Mouse (Mus musculus) fat pad, adult 2 months (tissue): Measurements from ENCODE around the gene Ankra2.
A peak's percentile ranks its signal among the peaks of the same experiment; 100 is the strongest.

ENCODE experiments used
- DNase-seq: peaks from one replicate; pipeline ENCODE4 v3.0.0-alpha.2; 2011; ENCODE audit warnings: low read depth, low spot score; ENCODE audit errors: extremely low read depth

The Ankra2 gene

GRCm38 (mm10) chr13:98291712-98292111, 28.8 kb downstream of the Ankra2 start:
- DNase-seq, result no peak

DNA sequence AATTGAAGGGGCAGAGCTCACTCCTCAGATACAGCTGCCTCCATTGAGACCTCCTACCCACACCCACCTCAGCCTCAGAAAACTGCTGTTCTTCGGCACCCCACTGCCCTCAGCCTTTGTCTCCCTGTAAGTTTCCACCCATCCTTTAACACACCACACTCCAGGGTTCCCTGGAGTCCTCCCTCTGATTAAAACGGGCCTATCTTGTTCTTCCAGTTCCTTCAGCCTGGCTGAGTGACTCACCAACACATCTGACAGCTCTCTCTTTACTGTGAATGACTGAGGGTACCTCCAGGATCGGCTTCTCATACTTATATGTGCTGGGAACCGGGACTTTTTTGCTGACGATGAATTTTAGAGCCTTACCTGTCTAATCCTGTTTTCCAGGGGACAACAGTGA, 33.2 kb downstream of the Ankra2 start:
- no peak for DNase-seq

DNA sequence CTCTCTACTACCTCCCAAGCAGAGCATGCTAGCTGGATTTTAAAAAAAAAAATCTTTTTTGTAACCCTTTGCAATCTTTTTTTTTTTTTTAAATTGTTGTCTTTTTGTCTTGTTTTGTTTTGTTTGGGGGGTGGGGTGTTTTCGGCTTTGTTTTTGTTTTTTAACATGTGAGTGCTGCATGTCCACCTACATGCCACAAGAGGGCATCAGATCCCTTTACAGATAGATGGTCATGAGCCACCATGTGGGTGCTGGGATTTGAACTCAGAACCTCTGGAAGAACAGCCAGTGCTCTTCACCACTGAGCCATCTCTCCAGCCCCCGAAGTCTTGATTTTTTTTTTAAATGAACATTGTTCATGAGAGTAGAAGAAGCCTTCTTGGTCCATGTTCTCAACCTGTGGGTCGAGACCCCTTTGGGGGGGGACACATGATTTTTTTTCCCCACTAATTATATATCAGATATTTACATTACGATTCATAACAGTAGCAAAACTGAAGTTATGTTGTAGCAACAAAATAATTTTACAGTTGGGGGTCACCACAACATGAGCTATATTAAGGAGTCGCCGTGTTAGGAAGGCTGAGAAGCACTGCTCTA, 35.1 kb downstream of the Ankra2 start:
- DNase-seq, result no peak

- no peak for DNase-seq
These were observed 36.2 kb downstream of the Ankra2 start for GRCm38 (mm10) chr13:98298833-98299758.

DNA sequence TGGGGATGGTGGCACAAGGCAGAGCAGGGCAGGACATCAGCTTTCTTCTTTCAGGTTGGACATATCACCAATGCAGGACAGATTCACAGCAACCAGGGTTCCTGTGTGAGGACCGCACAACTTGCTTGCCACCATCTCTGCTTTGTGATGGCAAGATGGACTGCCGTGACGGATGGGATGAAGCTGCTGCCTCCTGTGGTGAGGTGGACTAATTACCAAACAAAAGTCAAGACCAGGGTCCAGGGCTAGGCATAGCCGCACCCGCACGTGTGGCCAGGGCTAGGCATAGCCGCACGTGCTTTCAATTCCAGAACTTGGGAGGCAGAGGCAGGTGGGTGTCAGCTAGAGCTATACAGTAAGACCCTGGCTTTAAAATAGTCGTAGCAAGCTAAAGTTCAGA, 42.4 kb downstream of the Ankra2 start:
- no peak for DNase-seq

- no peak for DNase-seq
These were observed 43.5 kb downstream of the Ankra2 start for GRCm38 (mm10) chr13:98306393-98306792.

DNA sequence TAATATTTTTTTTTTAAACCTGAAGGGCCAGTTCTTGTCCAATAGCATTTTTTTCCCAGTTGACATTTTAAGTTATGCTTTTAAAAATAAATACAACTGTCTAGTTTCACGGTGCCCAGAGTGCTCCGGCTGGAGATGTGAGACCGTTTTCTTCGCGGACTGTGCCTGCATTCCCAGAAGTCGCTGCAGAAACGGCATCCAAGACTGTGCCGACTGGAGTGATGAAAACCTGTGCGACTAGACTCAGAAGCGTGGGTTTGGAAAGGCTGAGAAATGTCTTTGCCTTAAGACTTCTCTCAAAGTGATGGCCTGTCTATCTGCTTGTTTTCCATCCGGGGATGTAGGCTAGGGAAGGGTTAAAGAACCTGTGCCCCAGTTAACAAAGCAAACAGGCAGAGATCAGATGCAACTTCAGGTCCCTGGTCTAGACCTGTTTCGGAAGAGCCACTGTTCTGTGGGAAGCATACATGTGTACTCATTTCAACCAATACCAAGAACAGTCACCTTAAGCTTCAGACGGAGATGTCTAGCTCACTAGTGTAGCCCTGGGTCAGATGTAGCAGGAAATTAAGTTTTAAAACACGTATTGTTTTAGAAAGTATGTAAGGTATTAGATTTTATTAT, 44.1 kb downstream of the Ankra2 start:
- no peak for DNase-seq

GRCm38 (mm10) chr13:98308004-98308403, 45.1 kb downstream of the Ankra2 start:
- DNase-seq, result no peak

GRCm38 (mm10) chr13:98308724-98309123, 45.9 kb downstream of the Ankra2 start:
- DNase-seq, result no peak

- DNase-seq, result no peak
These were observed 48.7 kb downstream of the Ankra2 start for GRCm38 (mm10) chr13:98311597-98311996.

- no peak for DNase-seq
These were observed 50.8 kb downstream of the Ankra2 start for GRCm38 (mm10) chr13:98313631-98314030.

- DNase-seq, result no peak
These were observed 52.2 kb downstream of the Ankra2 start for GRCm38 (mm10) chr13:98315124-98315523.

DNA sequence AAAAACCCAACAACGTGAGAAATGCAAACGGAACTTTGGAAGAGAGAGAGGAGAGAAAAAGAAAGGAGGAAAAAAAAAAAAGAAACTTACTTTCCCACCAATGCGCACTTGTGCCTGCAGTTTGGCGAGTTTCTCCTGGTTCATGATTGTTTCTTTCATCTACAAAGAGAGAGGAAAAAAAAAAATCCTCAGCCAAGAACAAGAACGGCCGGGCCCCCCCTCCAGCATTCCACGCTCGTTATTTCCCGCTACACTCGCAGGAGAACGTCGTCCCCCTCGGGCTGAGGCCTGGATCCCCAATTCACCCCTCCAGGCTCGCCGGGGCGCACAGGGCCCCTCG, 53.2 kb downstream of the Ankra2 start:
- no peak for DNase-seq

- DNase-seq, result peak; percentile 34
These were observed 53.8 kb downstream of the Ankra2 start, which contains the start of gene Btf3 for GRCm38 (mm10) chr13:98316480-98317245. TSS of gene Btf3 (minus strand) at chr13:98317006.

DNA sequence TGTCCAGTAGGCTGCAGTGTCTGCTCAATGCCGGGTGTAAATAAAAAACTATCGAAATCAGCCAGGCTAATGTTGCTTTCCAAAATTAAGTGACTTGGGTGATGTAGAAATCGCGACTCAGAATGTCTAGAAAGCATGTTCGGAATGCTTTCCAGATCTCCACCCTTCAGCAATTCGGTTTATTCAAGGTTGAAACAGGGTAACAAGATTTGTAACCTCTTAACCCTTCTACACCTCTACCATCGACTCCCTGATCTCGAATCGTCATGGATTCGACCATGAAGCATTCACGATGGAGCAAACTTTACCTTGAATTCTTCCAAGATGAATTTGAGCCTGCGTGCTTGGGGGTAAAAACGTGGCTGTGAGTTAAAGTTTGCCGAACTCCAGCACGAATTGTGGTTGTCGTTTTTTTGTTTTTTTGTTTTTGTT, 54.4 kb downstream of the Ankra2 start:
- DNase-seq, result no peak

GRCm38 (mm10) chr13:98317911-98318310, 55.0 kb downstream of the Ankra2 start:
- DNase-seq, result no peak
